Mouse (Mus musculus) heart, postnatal 0 days (tissue): ENCODE data around the gene Edf1. TPM values are rescaled to one million over a fixed set of nuclear protein-coding genes. Genes with fewer than 3 reads are reported as not detected.

Experiments used
- ATAC-seq: fragments of 200-750 bp; cut with Nextera tagmentation; 2 replicates; pipeline ENCODE4 v1.8.0; 2017; ENCODE audit warnings: low read depth, moderate number of reproducible peaks, moderate library complexity; ENCODE audit not compliant: insufficient read depth
- DNase-seq: peaks from one replicate; pipeline ENCODE4 v3.0.0-alpha.2; 2016; ENCODE audit warnings: low spot score
- H3K27ac ChIP-seq: fragments of 300-500 bp; sonication (generic); 2 replicates; pipeline ENCODE4 v1.5.1; 2014; ENCODE audit warnings: low read depth, mild to moderate bottlenecking
- H3K27me3 ChIP-seq: fragments of 300-500 bp; sonication (generic); 2 replicates; pipeline ENCODE4 v1.6.1; 2014; ENCODE audit warnings: low read length, mixed read lengths; ENCODE audit not compliant: control insufficient read depth, insufficient read depth
- H3K36me3 ChIP-seq: fragments of 300-500 bp; sonication (generic); replicated peaks from 2 replicates; pipeline ENCODE4 v1.6.1; 2014; ENCODE audit warnings: low read length, mixed read lengths; ENCODE audit not compliant: control insufficient read depth, insufficient read depth
- H3K4me1 ChIP-seq: fragments of 300-500 bp; sonication (generic); 2 replicates; pipeline ENCODE4 v1.6.1; 2014; ENCODE audit warnings: antibody characterized with exemption; ENCODE audit not compliant: control insufficient read depth, insufficient read depth
- H3K4me2 ChIP-seq: fragments of 300-500 bp; sonication (generic); 2 replicates; pipeline ENCODE4 v1.6.1; 2014; ENCODE audit warnings: low read depth, mild to moderate bottlenecking, low read length, moderate library complexity
- H3K4me3 ChIP-seq: fragments of 300-500 bp; sonication (generic); 2 replicates; pipeline ENCODE4 v1.5.1; 2014; ENCODE audit warnings: low read depth, low read length
- H3K9ac ChIP-seq: fragments of 300-500 bp; sonication (generic); replicated peaks from 2 replicates; pipeline ENCODE4 v1.6.1; 2014; ENCODE audit warnings: low read depth, low read length, mixed read lengths
- H3K9me3 ChIP-seq: fragments of 300-500 bp; sonication (generic); replicated peaks from 2 replicates; pipeline ENCODE4 v1.6.1; 2016; ENCODE audit warnings: low read length; ENCODE audit not compliant: control insufficient read depth
- CTCF ChIP-seq: IDR thresholded peaks from 2 replicates; pipeline ENCODE4 v1.5.1; 2016; ENCODE audit warnings: antibody characterized with exemption, control low read depth, low read depth
- EP300 ChIP-seq: IDR thresholded peaks from 2 replicates; pipeline ENCODE4 v1.6.1; 2016; ENCODE audit warnings: antibody characterized with exemption, low read depth
- WGBS: fragments of 180-500 bp; shearing (Covaris S2); extraction: QIAGEN DNeasy Blood & Tissue Kit; methylation state at CpG from one replicate; pipeline ENCODE4 v1.1.7; 2014; 5-methylcytosine and 5-hydroxymethylcytosine counted together
- polyA plus RNA-seq: library from polyadenylated mRNA; unstranded; fragments of >200 nt; fragmentation: Nextera tagmentation; extraction: Ambion mirVana; gene quantifications from 2 replicates; pipeline ENCODE4 v1.2.1, GENCODE M21; 2015
- total RNA-seq: library from RNA; depleted of rRNA; stranded (reverse); fragments of >200 nt; gene quantifications from 2 replicates; pipeline ENCODE4 v1.2.3, GENCODE M21; 2014; ENCODE audit warnings: low replicate concordance; rRNA removed

Edf1 gene
- total RNA-seq (112 and 136 TPM in 2 replicates), polyA plus RNA-seq (314 and 343 TPM in 2 replicates)

DNA sequence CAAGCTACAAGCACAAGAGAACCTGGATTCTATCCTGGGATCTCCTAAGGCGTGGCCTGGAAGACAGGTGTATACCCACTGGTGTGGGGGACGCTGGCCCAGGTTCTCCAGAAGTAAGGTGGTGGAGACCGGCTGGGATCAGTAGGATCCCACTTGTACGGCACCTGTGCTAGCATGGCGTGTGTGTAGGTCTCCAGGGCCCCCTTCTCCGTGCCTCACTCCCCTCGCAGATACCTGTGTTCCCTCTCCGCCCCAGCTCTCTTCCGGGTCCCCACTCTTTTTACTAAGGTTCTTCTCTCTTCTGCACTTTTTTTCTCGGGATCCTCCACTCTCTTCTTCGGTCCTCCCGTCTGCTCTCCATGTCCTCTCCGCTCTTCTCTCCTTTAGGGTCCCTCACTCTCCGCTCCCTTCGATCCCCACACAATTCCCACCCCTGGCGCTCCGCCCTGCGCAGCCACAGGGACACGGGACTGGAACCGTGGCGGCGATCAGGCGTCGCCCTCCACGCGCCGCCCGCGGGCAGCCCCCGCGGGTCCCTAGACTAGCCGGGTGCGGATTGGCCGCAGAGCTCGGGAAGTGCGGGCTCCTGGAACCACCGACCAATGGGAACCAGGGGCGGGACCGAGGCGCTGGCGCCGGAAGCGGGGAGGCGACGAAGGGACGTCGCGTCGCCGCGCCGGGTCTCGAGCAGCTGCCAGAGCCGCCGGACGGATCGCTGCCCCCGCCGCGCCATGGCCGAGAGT lies at the start of gene Edf1:
Gene Edf1 (plus strand): TSS at position 627 of the 743 bp plus-strand sequence.
- no peaks in the 10 kb centered on the region for H3K27me3 ChIP-seq
- H3K4me3 ChIP-seq = peak within 1 kb of the TSS; percentile 84
- 1% methylated on average over 61 of the region's 61 CpGs for WGBS
- no peaks in the 10 kb centered on the region for H3K9me3 ChIP-seq
- peaks cover 16% of the 10 kb centered on the region; the same call in 1 of the 2 replicates for H3K4me1 ChIP-seq
- ATAC-seq = peak; percentile 100
- H3K9ac ChIP-seq = peak within 1 kb of the TSS; percentile 89
- peak; percentile 93 for DNase-seq
- H3K27ac ChIP-seq = peak within 1 kb of the TSS; percentile 67
- peak within 1 kb of the TSS; percentile 88 for H3K4me2 ChIP-seq
- peaks cover 24% of the 10 kb centered on the region for H3K36me3 ChIP-seq
- TF ChIP-seq CTCF (no peak), EP300 (no peak; the same call in 1 of the 2 replicates)

DNA sequence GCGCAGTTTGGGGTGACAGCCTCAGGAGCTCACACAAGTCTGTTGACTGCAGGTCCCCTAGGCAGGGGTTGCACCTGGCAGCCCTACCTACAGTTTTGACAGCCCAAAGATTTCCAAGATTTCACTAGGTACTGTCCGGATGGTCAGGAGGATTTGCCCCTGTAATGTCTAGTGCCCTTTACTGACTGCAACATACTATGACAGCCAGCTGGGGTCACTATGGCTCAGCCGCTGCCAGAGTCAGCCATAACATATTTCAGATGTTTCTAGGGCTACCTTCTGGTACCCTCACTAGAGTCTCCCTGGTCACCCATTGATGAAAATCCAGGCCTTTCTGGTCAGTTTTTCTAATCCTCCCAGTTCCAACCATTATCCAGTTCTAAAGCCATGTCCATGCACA lies 47.7 kb upstream of the Edf1 start:
- no peaks in the 10 kb centered on the region for H3K4me1 ChIP-seq
- no peak overlapping the region for H3K27ac ChIP-seq
- no peak overlapping the region for H3K9ac ChIP-seq
- no peak for TF ChIP-seq EP300
- peak; percentile 52 for TF ChIP-seq CTCF
- H3K27me3 ChIP-seq = no peaks in the 10 kb centered on the region
- no peak for ATAC-seq
- no peaks in the 10 kb centered on the region for H3K9me3 ChIP-seq
- H3K4me2 ChIP-seq = no peak overlapping the region
- WGBS = 53% methylated on average over 3 of the region's 3 CpGs
- no peak overlapping the region for H3K4me3 ChIP-seq
- peaks cover 9% of the 10 kb centered on the region for H3K36me3 ChIP-seq
- DNase-seq = peak; percentile 12

DNA sequence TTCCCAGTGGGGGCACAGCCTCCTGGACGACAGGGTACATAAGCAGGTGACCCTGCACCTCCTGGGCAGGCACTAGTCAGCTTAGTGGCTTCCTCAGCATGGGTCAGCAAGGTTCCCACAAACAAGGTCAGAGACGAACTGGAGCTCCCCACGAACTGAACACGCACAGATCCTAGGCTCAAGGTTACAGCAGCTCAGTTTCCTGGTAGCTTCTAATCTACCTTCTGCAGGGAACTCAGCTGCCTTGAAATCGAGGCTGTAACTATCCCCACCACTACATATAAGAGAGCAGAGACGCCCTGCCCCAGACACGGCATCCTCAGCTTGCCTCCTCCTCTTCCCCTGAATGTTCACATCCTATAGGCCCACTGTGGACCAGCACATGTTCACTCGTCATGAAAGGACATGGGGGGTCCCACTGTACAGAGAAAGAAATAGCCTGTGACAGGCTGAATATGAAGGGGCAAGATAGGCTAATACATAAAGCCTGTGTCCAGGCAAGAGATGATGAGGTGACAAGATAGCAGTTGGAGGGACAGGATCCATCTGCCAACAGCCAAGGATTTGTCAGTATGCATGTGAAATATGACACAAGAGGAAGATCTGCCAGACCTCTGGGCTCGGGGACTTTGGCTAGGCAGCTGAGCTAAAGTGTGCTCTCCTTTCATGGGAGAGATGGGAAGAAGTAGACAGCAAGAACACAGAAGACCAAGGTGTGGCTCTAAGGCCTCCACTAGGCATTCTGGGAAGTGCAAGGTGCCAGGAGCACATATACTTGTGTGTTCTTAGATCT lies 30.9 kb upstream of the Edf1 start:
- DNase-seq = no peak
- WGBS = 83% methylated on average over 9 of the region's 9 CpGs
- TF ChIP-seq CTCF (no peak), EP300 (no peak)

DNA sequence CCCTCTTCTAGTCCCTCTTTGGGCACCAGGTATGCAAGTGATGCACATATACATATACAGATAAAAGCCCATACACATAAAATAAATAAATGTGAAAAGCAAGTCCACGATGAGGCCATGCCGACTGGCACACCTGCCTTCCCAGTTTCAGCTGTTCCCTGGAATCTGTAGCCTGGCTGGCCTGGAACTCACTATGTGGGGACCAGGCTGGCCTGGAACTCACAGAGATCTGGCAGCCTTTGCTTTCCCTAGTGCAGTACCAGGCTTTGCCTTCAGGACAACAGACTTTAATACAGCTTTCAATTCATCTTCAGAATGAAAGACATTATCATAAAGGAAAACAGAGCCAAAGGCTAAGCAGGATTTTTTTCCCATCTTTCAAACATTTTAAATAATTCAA lies 23.9 kb upstream of the Edf1 start:
- WGBS = 96% methylated on average over 2 of the region's 2 CpGs
- H3K36me3 ChIP-seq = peaks cover 78% of the 10 kb centered on the region
- no peak overlapping the region for H3K9ac ChIP-seq
- H3K27me3 ChIP-seq = no peaks in the 10 kb centered on the region
- no peak overlapping the region for H3K27ac ChIP-seq
- ATAC-seq (no peak), DNase-seq (no peak)
- TF ChIP-seq EP300 = no peak
- no peak for TF ChIP-seq CTCF
- no peak overlapping the region for H3K4me3 ChIP-seq
- peaks cover 11% of the 10 kb centered on the region; the same call in 1 of the 2 replicates for H3K4me1 ChIP-seq
- no peaks in the 10 kb centered on the region for H3K9me3 ChIP-seq
- no peak overlapping the region for H3K4me2 ChIP-seq

More for the DNA sequence above, 30.9 kb upstream of the Edf1 start:
- ATAC-seq = no peak
- H3K27me3 ChIP-seq = no peaks in the 10 kb centered on the region
- H3K4me3 ChIP-seq = no peak overlapping the region
- peaks cover 94% of the 10 kb centered on the region for H3K36me3 ChIP-seq
- H3K4me1 ChIP-seq = no peaks in the 10 kb centered on the region
- no peaks in the 10 kb centered on the region for H3K9me3 ChIP-seq
- no peak overlapping the region for H3K4me2 ChIP-seq
- H3K27ac ChIP-seq = no peak overlapping the region
- no peak overlapping the region for H3K9ac ChIP-seq

DNA sequence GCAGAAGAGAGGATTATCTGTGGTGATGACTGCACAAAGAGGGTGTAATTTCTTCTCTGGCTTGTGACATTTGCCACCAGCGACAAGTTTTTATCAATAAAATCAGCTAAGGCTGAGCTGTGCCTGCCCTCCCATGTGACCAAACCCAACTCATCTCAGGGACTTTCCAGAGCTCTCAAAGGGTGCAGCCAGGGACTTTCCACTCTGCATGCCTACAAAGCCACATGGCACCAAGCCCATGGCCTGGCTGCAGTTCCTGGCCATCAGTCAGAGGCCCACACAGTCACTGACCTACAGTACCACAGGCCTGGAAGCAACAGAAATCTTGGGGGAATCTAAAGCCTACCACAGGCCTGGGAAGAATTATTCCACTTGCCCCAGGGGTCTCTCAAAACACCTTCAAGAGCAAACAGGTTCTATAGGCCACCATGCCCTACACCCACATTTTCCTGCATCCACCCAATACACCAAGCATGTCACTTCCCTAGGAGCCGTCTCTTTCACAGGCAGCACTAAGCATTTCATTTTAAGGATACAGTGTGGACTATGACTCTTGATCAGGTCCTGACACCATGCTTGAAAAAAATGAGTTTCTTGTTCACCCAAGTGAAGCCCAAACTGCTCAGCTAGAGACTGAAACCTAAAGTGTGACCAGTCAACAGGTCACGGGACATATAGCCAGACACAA lies 23.3 kb upstream of the Edf1 start:
- Histone ChIP-seq H3K9me3 (no peaks in the 10 kb centered on the region), H3K4me3 (no peak overlapping the region), H3K9ac (no peak overlapping the region), H3K4me1 (peaks cover 11% of the 10 kb centered on the region; the same call in 1 of the 2 replicates), H3K27ac (peak overlapping the region; percentile 56), H3K36me3 (peaks cover 73% of the 10 kb centered on the region), H3K27me3 (no peaks in the 10 kb centered on the region), H3K4me2 (no peak overlapping the region)
- 55% methylated on average over 3 of the region's 3 CpGs for WGBS
- ATAC-seq = peak; percentile 82
- peak; percentile 56 for DNase-seq
- TF ChIP-seq EP300 = no peak
